Mouse (Mus musculus): ENCODE results near the gene Ube2c. TPM values are rescaled to one million over a fixed set of nuclear protein-coding genes. Genes with fewer than 3 reads are reported as not detected.

The Ube2c gene
- total and polyA plus RNA-seq, 3 experiments, result 177 to 365 (median 257) TPM

DNA sequence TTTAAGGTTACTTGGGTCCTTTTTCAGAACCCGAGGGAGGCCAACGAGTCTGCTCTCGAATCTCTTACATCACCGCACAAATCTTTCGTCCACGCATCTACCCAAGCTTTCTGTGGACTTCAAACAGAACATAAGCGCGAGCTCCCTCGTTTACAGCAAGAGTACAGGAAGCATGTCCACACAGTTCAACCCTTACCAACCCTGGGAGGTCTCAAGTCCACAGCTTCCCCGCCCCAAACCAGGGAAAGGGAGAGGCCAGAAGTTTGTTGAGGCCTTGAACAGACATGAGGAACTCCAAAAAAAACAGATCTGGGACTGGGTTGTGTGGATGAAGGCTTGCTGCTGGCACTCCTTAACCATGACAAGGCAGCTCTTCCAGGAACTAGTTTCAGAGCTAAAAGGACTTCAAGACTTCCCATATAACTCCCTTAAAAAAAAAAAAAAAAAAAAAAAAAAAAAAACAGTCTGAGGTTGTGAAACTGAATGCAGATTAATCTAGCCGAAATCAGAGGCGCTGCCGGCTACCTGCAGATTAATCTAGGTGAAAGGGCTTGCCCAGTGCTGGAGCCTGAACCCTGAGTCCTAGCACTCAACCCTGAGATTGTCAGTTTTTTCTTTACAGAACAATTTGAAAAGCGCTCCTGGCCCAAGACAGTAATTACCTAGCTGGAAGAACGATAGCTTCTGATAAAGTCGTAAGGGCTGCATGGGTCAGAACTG lies 33.7 kb downstream of the Ube2c start:
- TF ChIP-seq SIN3A (IDR thresholded peaks at IDR 0.05; ENCODE audit: low read length) (no peak), ETS1 (IDR thresholded peaks at IDR 0.05; ENCODE audit: low read depth, low read length) (no peak), ZNF384 (IDR thresholded peaks at IDR 0.05; ENCODE audit: low read depth, low read length) (peak; percentile 80)
- H3K27me3 ChIP-seq (ENCODE audit: control insufficient read depth in 1 of 2, insufficient read depth in 2 of 2, low read length in 2 of 2), result no peaks in the 10 kb centered on the region
- H3K9ac ChIP-seq (ENCODE audit: control insufficient read depth, low read depth, low read length, poor library complexity, severe bottlenecking), result peak overlapping the region; percentile 86
- peaks cover 30% of the 10 kb centered on the region for H3K79me2 ChIP-seq (ENCODE audit: control insufficient read depth, insufficient read depth, low read length, poor library complexity)
- peaks cover 0 to 18% of the 10 kb centered on the region in 2 experiments; a peak in 3 of 4 replicates for H3K36me3 ChIP-seq (ENCODE audit: control insufficient read depth in 1 of 2, insufficient read depth in 2 of 2, low read length in 2 of 2)
- peaks cover 7 to 17% of the 10 kb centered on the region in 2 experiments; a peak in 3 of 4 replicates for H3K4me1 ChIP-seq (ENCODE audit: control insufficient read depth in 1 of 2, insufficient read depth in 2 of 2, low read length in 2 of 2)
- H3K27ac ChIP-seq (ENCODE audit: control insufficient read depth, low read depth, low read length), result no peak overlapping the region; the same call in 1 of the 2 replicates
- no peak for DNase-seq (ENCODE audit: low read depth, low spot score)
- H3K9me3 ChIP-seq (replicated peaks; ENCODE audit: insufficient read depth, low read length), result no peaks in the 10 kb centered on the region
- H3K4me3 ChIP-seq (ENCODE audit: control insufficient read depth in 1 of 2, insufficient read depth in 1 of 2, low read depth in 2 of 2, low read length in 2 of 2), result peak overlapping the region; percentile 71 to 78

DNA sequence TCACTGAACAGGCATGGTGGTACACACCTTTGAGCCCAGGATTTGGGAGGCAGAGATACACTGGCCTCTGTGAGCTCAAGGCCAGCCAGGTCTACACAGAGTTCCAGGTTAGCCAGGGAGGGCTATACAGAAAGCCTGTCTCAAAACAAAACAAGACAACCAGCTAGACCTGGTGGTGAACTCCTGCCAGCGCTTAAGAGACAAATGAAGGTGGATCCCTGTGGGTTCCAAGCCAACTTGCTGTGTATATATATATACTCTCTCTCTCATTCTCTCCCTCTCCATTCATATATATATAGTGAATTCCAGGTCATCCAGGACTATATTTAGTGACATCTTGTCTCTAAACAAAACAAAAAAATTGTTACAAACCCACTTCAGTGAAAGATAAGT lies 34.2 kb downstream of the Ube2c start:
- Histone ChIP-seq H3K36me3 (ENCODE audit: control insufficient read depth in 1 of 2, insufficient read depth in 2 of 2, low read length in 2 of 2) (peaks cover 0 to 18% of the 10 kb centered on the region in 2 experiments; a peak in 3 of 4 replicates), H3K79me2 (ENCODE audit: control insufficient read depth, insufficient read depth, low read length, poor library complexity) (peaks cover 30% of the 10 kb centered on the region), H3K9me3 (replicated peaks; ENCODE audit: insufficient read depth, low read length) (no peaks in the 10 kb centered on the region), H3K4me3 (ENCODE audit: control insufficient read depth in 1 of 2, insufficient read depth in 1 of 2, low read depth in 2 of 2, low read length in 2 of 2) (peak overlapping the region; percentile 71 to 78), H3K27me3 (ENCODE audit: control insufficient read depth in 1 of 2, insufficient read depth in 2 of 2, low read length in 2 of 2) (no peaks in the 10 kb centered on the region), H3K9ac (ENCODE audit: control insufficient read depth, low read depth, low read length, poor library complexity, severe bottlenecking) (peak overlapping the region; percentile 86), H3K4me1 (ENCODE audit: control insufficient read depth in 1 of 2, insufficient read depth in 2 of 2, low read length in 2 of 2) (peaks cover 7 to 17% of the 10 kb centered on the region in 2 experiments; a peak in 3 of 4 replicates), H3K27ac (ENCODE audit: control insufficient read depth, low read depth, low read length) (peak overlapping the region; percentile 79)
- TF ChIP-seq POLR2AphosphoS2 (IDR thresholded peaks at IDR 0.05; ENCODE audit: low read length), result no peak
- TF ChIP-seq KAT2A (conservative IDR thresholded peaks at IDR 0.05; ENCODE audit: low read depth, low read length), result no peak
- TF ChIP-seq TAL1 (IDR thresholded peaks at IDR 0.05; ENCODE audit: low read length), result no peak
- no peak for TF ChIP-seq CTCF (IDR thresholded peaks at IDR 0.05 in 2 of 3, conservative IDR thresholded peaks at IDR 0.05 in 1 of 3; ENCODE audit: control insufficient read depth in 1 of 3, insufficient read depth in 1 of 3, low read depth in 2 of 3, low read length in 3 of 3, poor library complexity in 1 of 3, severe bottlenecking in 1 of 3)
- TF ChIP-seq POLR2A (IDR thresholded peaks at IDR 0.05; ENCODE audit: control insufficient read depth in 1 of 2, insufficient read depth in 1 of 2, low read depth in 1 of 2, low read length in 2 of 2, poor library complexity in 1 of 2), result no peak
- no peak for TF ChIP-seq TCF12 (IDR thresholded peaks at IDR 0.05; ENCODE audit: low read depth, low read length)
- TF ChIP-seq ZKSCAN1 (IDR thresholded peaks at IDR 0.05; ENCODE audit: low read depth, low read length), result no peak
- no peak for TF ChIP-seq EP300 (IDR thresholded peaks at IDR 0.05; ENCODE audit: low read depth in 1 of 2, low read length in 2 of 2)
- no peak for TF ChIP-seq RCOR1 (IDR thresholded peaks at IDR 0.05; ENCODE audit: low read depth, low read length)
- TF ChIP-seq ZMIZ1 (IDR thresholded peaks at IDR 0.05; ENCODE audit: low read depth, low read length), result no peak
- TF ChIP-seq JUND (IDR thresholded peaks at IDR 0.05; ENCODE audit: low read depth, low read length), result no peak
- no peak for TF ChIP-seq ELF1 (IDR thresholded peaks at IDR 0.05; ENCODE audit: low read depth, low read length)
- no peak for TF ChIP-seq ZNF384 (IDR thresholded peaks at IDR 0.05; ENCODE audit: low read depth, low read length)
- TF ChIP-seq SMC3 (IDR thresholded peaks at IDR 0.05; ENCODE audit: low read depth, low read length), result no peak
- TF ChIP-seq ZC3H11A (IDR thresholded peaks at IDR 0.05; ENCODE audit: low read depth, low read length), result no peak
- TF ChIP-seq ETS1 (IDR thresholded peaks at IDR 0.05; ENCODE audit: low read depth, low read length), result no peak
- no peak for TF ChIP-seq CHD2 (IDR thresholded peaks at IDR 0.05; ENCODE audit: low read length)
- no peak for TF ChIP-seq MEF2A (IDR thresholded peaks at IDR 0.05; ENCODE audit: extremely low read depth, insufficient replicate concordance, low read depth, low read length, poor library complexity, severe bottlenecking)
- TF ChIP-seq POLR2AphosphoS5 (IDR thresholded peaks at IDR 0.05; ENCODE audit: borderline replicate concordance, low read depth, low read length), result no peak
- DNase-seq (ENCODE audit: low read depth, low spot score), result peak; percentile 55

Data from MEL (cell line).